Mouse (Mus musculus): ENCODE measurements around the gene Pik3ap1. TPM values are rescaled to one million over a fixed set of nuclear protein-coding genes. Genes with fewer than 3 reads are reported as not detected.

The Pik3ap1 gene
- total and polyA plus RNA-seq, 3 experiments: 26.7 to 106 (median 37.4) TPM

DNA sequence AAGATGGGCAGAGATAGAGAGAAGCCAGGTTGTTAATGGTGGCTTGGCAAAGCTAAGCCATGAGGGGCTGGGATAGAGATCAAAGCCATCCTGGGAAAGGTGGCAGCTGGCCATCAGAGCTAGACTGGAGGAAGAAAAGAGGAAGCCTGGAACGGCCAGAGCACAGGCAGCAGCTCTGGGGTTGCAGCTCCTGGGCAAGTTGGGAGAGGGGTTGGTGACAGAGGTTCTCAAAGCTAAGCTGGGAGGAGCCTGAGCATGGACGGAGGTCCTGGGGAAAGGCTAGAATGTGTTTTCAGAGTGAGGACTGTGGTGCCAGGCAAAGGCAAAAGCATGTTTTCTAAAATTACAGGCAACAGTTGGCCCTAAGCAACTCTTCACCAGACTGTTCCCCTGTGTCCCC lies 36.4 kb upstream of the Pik3ap1 start:
- Histone ChIP-seq H3K4me2 (ENCODE audit: insufficient read depth, low read depth, poor library complexity, severe bottlenecking) (no peak overlapping the region), H3K9me3 (replicated peaks; ENCODE audit: low read length) (no peaks in the 10 kb centered on the region), H3K27me3 (replicated peaks) (no peaks in the 10 kb centered on the region), H3K79me2 (replicated peaks; ENCODE audit: control insufficient read depth, extremely low read depth, insufficient read depth, poor library complexity, severe bottlenecking) (no peaks in the 10 kb centered on the region), H3K4me1 (ENCODE audit: control insufficient read depth in 1 of 2, insufficient read depth in 2 of 2) (no peaks in the 10 kb centered on the region), H3K27ac (ENCODE audit: insufficient read depth, low read depth) (no peak overlapping the region), H3K36me3 (replicated peaks in 1 of 2; ENCODE audit: control insufficient read depth in 1 of 2, insufficient read depth in 1 of 2, low read length in 1 of 2) (no peaks in the 10 kb centered on the region), H3K9ac (ENCODE audit: insufficient read depth, low read depth) (no peak overlapping the region), H3K4me3 (replicated peaks in 1 of 3; ENCODE audit: low read depth in 2 of 3, low read length in 2 of 3, poor library complexity in 1 of 3) (no peak overlapping the region)
- in situ Hi-C loops (cut with MboI; ENCODE audit: low pct_ligation_motif_present, low pct_unique_long_range_greater_than_20kb, low sequenced_read_pairs) (no loop called here), dilution Hi-C loops (cut with MboI; ENCODE audit: extremely low pct_ligation_motif_present, extremely low pct_unique_long_range_greater_than_20kb, low sequenced_read_pairs) (no loop called here)
- TF ChIP-seq SIN3A (IDR thresholded peaks at IDR 0.05; ENCODE audit: low read length): no peak
- no peak for TF ChIP-seq NRF1 (IDR thresholded peaks at IDR 0.05; ENCODE audit: low read depth, low read length)
- no peak for TF ChIP-seq E2F4 (IDR thresholded peaks at IDR 0.05; ENCODE audit: insufficient replicate concordance, low read depth, low read length)
- no peak for TF ChIP-seq ZKSCAN1 (IDR thresholded peaks at IDR 0.05; ENCODE audit: borderline replicate concordance, low read depth, low read length)
- no peak for TF ChIP-seq ZMIZ1 (IDR thresholded peaks at IDR 0.05; ENCODE audit: low read depth, low read length)
- TF ChIP-seq NELFE (IDR thresholded peaks at IDR 0.05; ENCODE audit: low read depth, low read length): no peak
- no peak for DNase-seq (ENCODE audit: extremely low read depth)

DNA sequence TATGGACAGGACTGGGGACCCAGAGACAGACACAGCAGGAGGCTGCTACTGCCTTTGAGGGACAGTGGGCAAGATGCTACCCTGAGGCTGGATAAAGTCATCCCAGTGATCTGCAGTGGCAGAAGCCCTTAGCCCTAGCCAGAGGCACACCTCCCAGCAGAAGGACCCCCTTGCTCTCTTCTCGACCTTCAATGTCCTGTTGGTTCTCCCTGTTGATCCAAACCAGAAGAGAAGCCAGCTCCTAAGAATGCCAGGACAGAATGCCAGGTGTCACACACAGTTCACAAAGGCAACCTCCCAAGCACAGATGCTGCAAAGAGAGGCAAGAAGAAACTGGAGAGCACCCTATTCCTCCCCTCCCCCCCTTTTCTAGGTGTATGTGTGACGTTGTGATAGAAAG lies 33.9 kb upstream of the Pik3ap1 start:
- H3K79me2 ChIP-seq (replicated peaks; ENCODE audit: control insufficient read depth, extremely low read depth, insufficient read depth, poor library complexity, severe bottlenecking): no peaks in the 10 kb centered on the region
- in situ Hi-C loops (cut with MboI; ENCODE audit: low pct_ligation_motif_present, low pct_unique_long_range_greater_than_20kb, low sequenced_read_pairs) (no loop called here), dilution Hi-C loops (cut with MboI; ENCODE audit: extremely low pct_ligation_motif_present, extremely low pct_unique_long_range_greater_than_20kb, low sequenced_read_pairs) (no loop called here)
- no peaks in the 10 kb centered on the region for H3K9me3 ChIP-seq (replicated peaks; ENCODE audit: low read length)
- H3K27ac ChIP-seq (ENCODE audit: insufficient read depth, low read depth): no peak overlapping the region
- H3K4me3 ChIP-seq (replicated peaks in 1 of 3; ENCODE audit: low read depth in 2 of 3, low read length in 2 of 3, poor library complexity in 1 of 3): no peak overlapping the region
- TF ChIP-seq ZNF384 (IDR thresholded peaks at IDR 0.05; ENCODE audit: low read depth, low read length) (no peak), SMC3 (IDR thresholded peaks at IDR 0.05; ENCODE audit: low read depth, low read length) (no peak), UBTF (IDR thresholded peaks at IDR 0.05; ENCODE audit: low read depth, low read length) (no peak), ZKSCAN1 (IDR thresholded peaks at IDR 0.05; ENCODE audit: borderline replicate concordance, low read depth, low read length) (no peak), E2F4 (IDR thresholded peaks at IDR 0.05; ENCODE audit: insufficient replicate concordance, low read depth, low read length) (no peak), CHD2 (IDR thresholded peaks at IDR 0.05; ENCODE audit: low read length) (no peak), ETS1 (conservative IDR thresholded peaks at IDR 0.05; ENCODE audit: low read depth, low read length) (no peak), SIN3A (IDR thresholded peaks at IDR 0.05; ENCODE audit: low read length) (no peak), ELF1 (IDR thresholded peaks at IDR 0.05; ENCODE audit: low read depth, low read length) (no peak)
- no peaks in the 10 kb centered on the region for H3K4me1 ChIP-seq (ENCODE audit: control insufficient read depth in 1 of 2, insufficient read depth in 2 of 2)
- no peak overlapping the region for H3K9ac ChIP-seq (ENCODE audit: insufficient read depth, low read depth)
- H3K4me2 ChIP-seq (ENCODE audit: insufficient read depth, low read depth, poor library complexity, severe bottlenecking): no peak overlapping the region
- no peak for DNase-seq (ENCODE audit: extremely low read depth)
- no peaks in the 10 kb centered on the region for H3K27me3 ChIP-seq (replicated peaks)
- no peaks in the 10 kb centered on the region for H3K36me3 ChIP-seq (replicated peaks in 1 of 2; ENCODE audit: control insufficient read depth in 1 of 2, insufficient read depth in 1 of 2, low read length in 1 of 2)

DNA sequence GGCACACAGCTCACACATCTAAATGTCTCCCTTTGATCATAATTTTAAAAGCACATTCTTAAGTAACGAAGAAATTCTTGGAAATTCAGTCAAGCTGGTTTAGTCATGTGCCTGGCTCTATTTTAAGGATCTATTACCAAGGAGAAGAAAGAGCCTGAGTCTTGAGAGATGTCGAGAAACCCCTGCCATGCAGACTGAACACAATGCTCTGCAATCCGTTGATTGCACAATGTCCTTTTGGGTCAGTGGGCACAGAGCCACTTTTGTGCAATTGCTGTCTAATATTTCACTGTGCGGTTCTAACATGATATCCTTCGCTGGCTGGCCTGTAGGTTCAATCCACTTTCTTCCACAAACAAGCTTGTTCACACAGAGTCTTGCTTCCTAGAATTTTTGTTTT lies 33.1 kb upstream of the Pik3ap1 start:
- Histone ChIP-seq H3K4me2 (ENCODE audit: insufficient read depth, low read depth, poor library complexity, severe bottlenecking) (no peak overlapping the region), H3K9ac (ENCODE audit: insufficient read depth, low read depth) (no peak overlapping the region), H3K79me2 (replicated peaks; ENCODE audit: control insufficient read depth, extremely low read depth, insufficient read depth, poor library complexity, severe bottlenecking) (no peaks in the 10 kb centered on the region), H3K27ac (ENCODE audit: insufficient read depth, low read depth) (no peak overlapping the region), H3K4me3 (replicated peaks in 1 of 3; ENCODE audit: low read depth in 2 of 3, low read length in 2 of 3, poor library complexity in 1 of 3) (no peak overlapping the region), H3K9me3 (replicated peaks; ENCODE audit: low read length) (no peaks in the 10 kb centered on the region), H3K4me1 (ENCODE audit: control insufficient read depth in 1 of 2, insufficient read depth in 2 of 2) (no peaks in the 10 kb centered on the region), H3K27me3 (replicated peaks) (no peaks in the 10 kb centered on the region), H3K36me3 (replicated peaks in 1 of 2; ENCODE audit: control insufficient read depth in 1 of 2, insufficient read depth in 1 of 2, low read length in 1 of 2) (no peaks in the 10 kb centered on the region)
- dilution Hi-C loops (cut with MboI; ENCODE audit: extremely low pct_ligation_motif_present, extremely low pct_unique_long_range_greater_than_20kb, low sequenced_read_pairs): no loop called here
- DNase-seq (ENCODE audit: extremely low read depth): no peak
- no peak for TF ChIP-seq MXI1 (IDR thresholded peaks at IDR 0.05; ENCODE audit: low read depth, low read length)
- no peak for TF ChIP-seq EP300 (IDR thresholded peaks at IDR 0.05; ENCODE audit: low read length)
- no peak for TF ChIP-seq TBP (conservative IDR thresholded peaks at IDR 0.05; ENCODE audit: low read depth, low read length)
- TF ChIP-seq NRF1 (IDR thresholded peaks at IDR 0.05; ENCODE audit: low read depth, low read length): no peak
- no peak for TF ChIP-seq ZC3H11A (IDR thresholded peaks at IDR 0.05; ENCODE audit: low read depth, low read length)
- TF ChIP-seq ZMIZ1 (IDR thresholded peaks at IDR 0.05; ENCODE audit: low read depth, low read length): no peak
- TF ChIP-seq HCFC1 (IDR thresholded peaks at IDR 0.05; ENCODE audit: low read depth, low read length): no peak
- TF ChIP-seq SIN3A (IDR thresholded peaks at IDR 0.05; ENCODE audit: low read length): no peak
- no peak for TF ChIP-seq KAT2A (IDR thresholded peaks at IDR 0.05; ENCODE audit: insufficient replicate concordance, low read length)
- TF ChIP-seq POLR2A (IDR thresholded peaks at IDR 0.05; ENCODE audit: low read depth, low read length): no peak
- no peak for TF ChIP-seq UBTF (IDR thresholded peaks at IDR 0.05; ENCODE audit: low read depth, low read length)
- TF ChIP-seq SMC3 (IDR thresholded peaks at IDR 0.05; ENCODE audit: low read depth, low read length): no peak
- TF ChIP-seq CHD1 (IDR thresholded peaks at IDR 0.05; ENCODE audit: low read depth, low read length): no peak
- no peak for TF ChIP-seq NELFE (IDR thresholded peaks at IDR 0.05; ENCODE audit: low read depth, low read length)
- no peak for TF ChIP-seq USF1 (IDR thresholded peaks at IDR 0.05; ENCODE audit: low read depth, low read length)
- TF ChIP-seq JUND (conservative IDR thresholded peaks at IDR 0.05; ENCODE audit: low read depth, low read length): no peak
- TF ChIP-seq GABPA (IDR thresholded peaks at IDR 0.05; ENCODE audit: insufficient replicate concordance, low read depth, low read length): no peak
- TF ChIP-seq MYC (IDR thresholded peaks at IDR 0.05; ENCODE audit: low read depth, low read length): no peak
- no peak for TF ChIP-seq ZKSCAN1 (IDR thresholded peaks at IDR 0.05; ENCODE audit: borderline replicate concordance, low read depth, low read length)
- in situ Hi-C loops (cut with MboI; ENCODE audit: low pct_ligation_motif_present, low pct_unique_long_range_greater_than_20kb, low sequenced_read_pairs): no loop called here

Data from CH12.LX (cell line).